Mouse (Mus musculus) liver, embryonic 12.5 days (tissue): ENCODE data around the gene Fam120a. TPM values are rescaled to one million over a fixed set of nuclear protein-coding genes. Genes with fewer than 3 reads are reported as not detected.

Experiments used
- ATAC-seq: fragments of 200-750 bp; cut with Nextera tagmentation; 2 replicates; pipeline ENCODE4 v1.8.0; 2017; ENCODE audit warnings: moderate number of reproducible peaks, mild to moderate bottlenecking, moderate library complexity
- H3K27ac ChIP-seq: fragments of 300-500 bp; sonication (generic); 2 replicates; pipeline ENCODE4 v1.5.1; 2016; ENCODE audit warnings: mild to moderate bottlenecking
- H3K27me3 ChIP-seq: fragments of 300-500 bp; sonication (generic); replicated peaks from 2 replicates; pipeline ENCODE4 v1.6.1; 2016; ENCODE audit warnings: mild to moderate bottlenecking, moderate library complexity
- H3K36me3 ChIP-seq: fragments of 300-500 bp; sonication (generic); 2 replicates; pipeline ENCODE4 v1.6.1; 2016; ENCODE audit warnings: mild to moderate bottlenecking, moderate library complexity
- H3K4me1 ChIP-seq: fragments of 300-500 bp; sonication (generic); 2 replicates; pipeline ENCODE4 v1.6.1; 2016
- H3K4me2 ChIP-seq: fragments of 300-500 bp; sonication (generic); 2 replicates; pipeline ENCODE4 v1.6.1; 2016; ENCODE audit warnings: mild to moderate bottlenecking, moderate library complexity
- H3K4me3 ChIP-seq: fragments of 300-500 bp; sonication (generic); 2 replicates; pipeline ENCODE4 v1.5.1; 2016; ENCODE audit warnings: mild to moderate bottlenecking, moderate library complexity
- H3K9ac ChIP-seq: fragments of 300-500 bp; sonication (generic); 2 replicates; pipeline ENCODE4 v1.6.1; 2016; ENCODE audit warnings: mild to moderate bottlenecking, moderate library complexity
- H3K9me3 ChIP-seq: fragments of 300-500 bp; sonication (generic); replicated peaks from 2 replicates; pipeline ENCODE4 v1.6.1; 2016; ENCODE audit warnings: mild to moderate bottlenecking, moderate library complexity
- WGBS: fragments of 180-500 bp; shearing (Covaris S2); methylation state at CpG from one replicate; pipeline ENCODE4 v1.1.7; 2016; ENCODE audit not compliant: insufficient replicate concordance; 5-methylcytosine and 5-hydroxymethylcytosine counted together
- polyA plus RNA-seq: library from polyadenylated mRNA; unstranded; fragments of >200 nt; fragmentation: Nextera tagmentation; extraction: Ambion mirVana; gene quantifications from 2 replicates; pipeline ENCODE4 v1.2.1, GENCODE M21; 2016

Fam120a gene
- polyA plus RNA-seq, 1 experiment from 2014 or later, result 19.5 TPM

DNA sequence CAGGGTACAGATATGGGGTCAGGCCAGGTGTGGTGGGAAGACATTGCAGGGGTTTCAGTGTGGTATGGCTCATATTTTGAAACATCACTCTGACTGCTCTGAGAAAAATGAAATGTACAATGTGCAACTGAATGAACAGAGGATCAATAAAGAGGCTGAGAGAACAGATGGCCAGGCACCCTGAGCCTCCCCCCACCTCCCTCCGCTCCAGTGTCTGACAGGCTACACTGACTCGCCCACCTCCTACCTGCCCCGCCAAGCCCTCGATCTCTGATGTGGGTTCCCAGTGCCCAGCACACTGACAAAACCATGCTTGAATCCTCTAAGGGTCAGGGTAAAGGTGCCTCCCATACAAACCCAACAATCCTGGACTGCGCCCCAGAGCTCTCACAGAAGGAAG is 36.6 kb downstream of the Fam120a start:
- peaks cover 93% of the 10 kb centered on the region for H3K36me3 ChIP-seq

GRCm38 (mm10) chr13:48929535-48930110 is 38.2 kb downstream of the Fam120a start:
- no peak overlapping the region for H3K27ac ChIP-seq
- H3K9me3 ChIP-seq, result no peaks in the 10 kb centered on the region
- H3K36me3 ChIP-seq, result peaks cover 91% of the 10 kb centered on the region
- no peak overlapping the region for H3K9ac ChIP-seq
- no peaks in the 10 kb centered on the region for H3K27me3 ChIP-seq
- no peak overlapping the region for H3K4me2 ChIP-seq
- ATAC-seq, result no peak
- peaks cover 23% of the 10 kb centered on the region for H3K4me1 ChIP-seq
- no peak overlapping the region for H3K4me3 ChIP-seq
- 80% methylated on average over 3 of the region's 3 CpGs for WGBS

More for the DNA sequence above, 36.6 kb downstream of the Fam120a start:
- Histone ChIP-seq H3K27me3 (no peaks in the 10 kb centered on the region), H3K9ac (no peak overlapping the region), H3K4me3 (no peak overlapping the region), H3K27ac (no peak overlapping the region), H3K4me1 (peaks cover 23% of the 10 kb centered on the region), H3K9me3 (no peaks in the 10 kb centered on the region), H3K4me2 (no peak overlapping the region)
- WGBS, result 93% methylated on average over 5 of the region's 5 CpGs
- ATAC-seq, result no peak

DNA sequence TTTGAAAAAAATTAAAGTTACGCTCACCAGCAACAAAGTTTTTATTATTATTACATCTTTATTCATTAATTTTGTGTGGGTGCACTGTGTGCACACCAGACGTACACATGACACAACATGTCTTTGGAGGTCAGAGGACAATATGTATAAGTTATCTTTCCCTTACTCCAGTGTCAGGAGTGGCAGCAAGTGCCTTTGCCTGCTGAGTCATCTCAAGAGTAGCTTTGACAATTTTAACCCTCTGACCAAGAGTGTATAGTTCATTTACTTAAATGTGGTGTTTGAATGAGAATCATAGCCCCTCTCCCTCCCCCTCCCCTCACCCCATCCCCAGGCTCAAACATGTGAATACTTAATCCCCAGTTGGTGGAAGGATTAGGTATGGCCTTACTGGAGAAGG is 40.2 kb downstream of the Fam120a start:
- 83% methylated on average over 2 of the region's 2 CpGs for WGBS
- Histone ChIP-seq H3K4me3 (no peak overlapping the region), H3K27me3 (no peaks in the 10 kb centered on the region), H3K27ac (no peak overlapping the region), H3K9ac (no peak overlapping the region), H3K4me2 (no peak overlapping the region), H3K4me1 (peaks cover 6% of the 10 kb centered on the region; the same call in 1 of the 2 replicates), H3K36me3 (peaks cover 91% of the 10 kb centered on the region), H3K9me3 (no peaks in the 10 kb centered on the region)
- ATAC-seq, result no peak

GRCm38 (mm10) chr13:48922712-48923111 is 45.1 kb downstream of the Fam120a start:
- Histone ChIP-seq H3K4me2 (no peak overlapping the region), H3K27me3 (no peaks in the 10 kb centered on the region), H3K4me3 (no peak overlapping the region), H3K27ac (no peak overlapping the region), H3K4me1 (peaks cover 16% of the 10 kb centered on the region; the same call in 1 of the 2 replicates), H3K36me3 (peaks cover 89% of the 10 kb centered on the region), H3K9ac (no peak overlapping the region), H3K9me3 (no peaks in the 10 kb centered on the region)
- WGBS, result 87% methylated on average over 2 of the region's 2 CpGs
- no peak for ATAC-seq

DNA sequence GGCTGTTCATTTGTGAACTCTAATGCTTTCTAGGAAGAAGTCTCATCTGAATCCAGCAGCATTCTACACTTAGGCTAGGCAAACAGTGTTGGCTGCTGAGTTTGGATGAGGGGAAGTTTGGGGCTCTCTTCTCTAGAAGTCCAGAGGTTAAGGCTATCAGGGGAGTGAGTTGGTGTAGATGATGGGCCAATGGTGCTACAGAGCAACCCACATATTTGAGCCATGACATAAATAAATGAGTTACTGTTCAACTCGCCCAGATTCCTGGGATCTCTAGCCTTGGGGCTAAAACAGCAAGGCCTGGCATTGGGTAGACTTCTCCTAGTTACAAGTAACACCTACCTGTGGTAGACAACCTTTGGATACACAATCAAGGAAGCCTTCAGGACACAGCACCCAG is 46.6 kb downstream of the Fam120a start:
- ATAC-seq, result no peak
- peaks cover 90% of the 10 kb centered on the region for H3K36me3 ChIP-seq

DNA sequence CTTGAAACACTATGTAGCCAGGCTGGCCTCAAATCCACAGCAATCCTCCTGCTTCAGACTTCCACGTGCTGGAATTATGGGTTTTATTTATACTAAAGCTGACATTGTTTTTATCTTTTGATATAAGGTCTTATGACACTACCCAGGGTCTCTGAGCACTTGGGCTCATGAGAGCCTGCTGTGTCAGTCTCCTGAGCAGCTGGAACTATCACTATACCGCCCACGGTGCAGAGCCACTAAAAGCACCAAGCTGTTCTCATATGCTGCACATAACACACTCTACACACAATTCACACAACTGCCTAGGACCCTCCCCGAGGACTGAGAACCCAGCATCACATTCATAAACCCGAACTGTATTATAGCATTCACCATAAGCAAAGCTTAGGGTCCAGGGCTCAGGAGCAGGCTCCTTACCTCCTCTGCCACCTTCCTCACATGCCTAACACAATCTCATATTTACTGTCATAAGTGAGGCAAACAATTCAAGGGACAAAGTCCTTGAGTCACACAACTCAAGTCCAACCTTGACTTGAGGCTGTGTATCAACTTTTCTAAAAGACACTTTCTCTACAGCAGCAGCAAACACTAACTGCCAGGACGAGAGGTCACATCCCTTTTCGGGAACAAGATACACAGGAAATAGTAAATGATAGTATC is 47.9 kb downstream of the Fam120a start:
- Histone ChIP-seq H3K4me2 (no peak overlapping the region), H3K9ac (no peak overlapping the region), H3K4me1 (peaks cover 16% of the 10 kb centered on the region; the same call in 1 of the 2 replicates), H3K27ac (no peak overlapping the region), H3K4me3 (no peak overlapping the region), H3K27me3 (no peaks in the 10 kb centered on the region), H3K36me3 (peaks cover 94% of the 10 kb centered on the region), H3K9me3 (no peaks in the 10 kb centered on the region)
- no peak for ATAC-seq
- 77% methylated on average over 7 of the region's 7 CpGs for WGBS

More for the DNA sequence above, 46.6 kb downstream of the Fam120a start:
- no peak overlapping the region for H3K9ac ChIP-seq
- no peak overlapping the region for H3K27ac ChIP-seq
- WGBS, result 83% methylated on average over 1 of the region's 1 CpGs
- no peak overlapping the region for H3K4me3 ChIP-seq
- H3K27me3 ChIP-seq, result no peaks in the 10 kb centered on the region
- H3K4me2 ChIP-seq, result no peak overlapping the region
- no peaks in the 10 kb centered on the region for H3K9me3 ChIP-seq
- H3K4me1 ChIP-seq, result peaks cover 16% of the 10 kb centered on the region; the same call in 1 of the 2 replicates

- Histone ChIP-seq H3K4me3 (no peak overlapping the region), H3K4me1 (peaks cover 16% of the 10 kb centered on the region; the same call in 1 of the 2 replicates), H3K27ac (no peak overlapping the region), H3K9me3 (no peaks in the 10 kb centered on the region), H3K4me2 (no peak overlapping the region), H3K36me3 (peaks cover 93% of the 10 kb centered on the region), H3K27me3 (no peaks in the 10 kb centered on the region), H3K9ac (no peak overlapping the region)
- 85% methylated on average over 3 of the region's 3 CpGs for WGBS
- ATAC-seq, result no peak
Observed at GRCm38 (mm10) chr13:48917113-48917599, 50.7 kb downstream of the Fam120a start.

GRCm38 (mm10) chr13:48913680-48914079 is 54.1 kb downstream of the Fam120a start:
- Histone ChIP-seq H3K27me3 (no peaks in the 10 kb centered on the region), H3K27ac (no peak overlapping the region), H3K36me3 (peaks cover 92% of the 10 kb centered on the region), H3K4me2 (no peak overlapping the region), H3K9ac (no peak overlapping the region), H3K4me3 (no peak overlapping the region), H3K9me3 (no peaks in the 10 kb centered on the region), H3K4me1 (no peaks in the 10 kb centered on the region)
- WGBS, result 95% methylated on average over 1 of the region's 1 CpGs
- no peak for ATAC-seq

- H3K4me1 ChIP-seq, result no peaks in the 10 kb centered on the region
- ATAC-seq, result no peak
- WGBS, result 81% methylated on average over 3 of the region's 3 CpGs
- H3K9ac ChIP-seq, result no peak overlapping the region
- no peaks in the 10 kb centered on the region for H3K9me3 ChIP-seq
- H3K4me3 ChIP-seq, result no peak overlapping the region
- H3K27ac ChIP-seq, result no peak overlapping the region
- peaks cover 93% of the 10 kb centered on the region for H3K36me3 ChIP-seq
- H3K4me2 ChIP-seq, result no peak overlapping the region
- H3K27me3 ChIP-seq, result no peaks in the 10 kb centered on the region
Observed at GRCm38 (mm10) chr13:48913141-48913540, 54.7 kb downstream of the Fam120a start.

DNA sequence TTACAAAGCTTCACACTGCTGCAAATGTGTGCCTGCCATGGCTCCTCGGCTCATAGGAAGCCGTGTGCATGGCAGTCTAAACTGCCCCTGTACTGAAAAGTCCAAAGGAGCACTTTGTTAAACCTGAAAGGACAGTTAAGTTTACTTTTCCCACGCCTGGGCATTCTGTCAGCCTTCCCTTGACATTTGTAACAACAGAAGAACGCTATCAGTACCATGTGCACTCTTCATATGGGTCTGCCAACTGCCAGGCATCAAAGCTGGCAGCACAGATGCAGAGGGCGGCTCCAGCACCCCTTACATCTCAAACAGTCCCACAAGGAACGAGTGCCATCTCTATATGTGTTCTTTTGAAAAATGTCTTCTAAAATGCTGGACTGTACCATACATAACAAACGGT is 56.4 kb downstream of the Fam120a start:
- Histone ChIP-seq H3K9ac (no peak overlapping the region), H3K4me1 (no peaks in the 10 kb centered on the region), H3K36me3 (peaks cover 97% of the 10 kb centered on the region)

GRCm38 (mm10) chr13:48905458-48905857 is 62.4 kb downstream of the Fam120a start:
- H3K9ac ChIP-seq, result no peak overlapping the region
- no peaks in the 10 kb centered on the region for H3K27me3 ChIP-seq
- no peak overlapping the region for H3K4me3 ChIP-seq
- 95% methylated on average over 2 of the region's 2 CpGs for WGBS
- no peaks in the 10 kb centered on the region for H3K4me1 ChIP-seq
- no peak overlapping the region for H3K27ac ChIP-seq
- no peaks in the 10 kb centered on the region for H3K9me3 ChIP-seq
- H3K36me3 ChIP-seq, result peaks cover 97% of the 10 kb centered on the region
- no peak overlapping the region for H3K4me2 ChIP-seq
- no peak for ATAC-seq

More for the DNA sequence above, 56.4 kb downstream of the Fam120a start:
- no peak for ATAC-seq
- Histone ChIP-seq H3K27me3 (no peaks in the 10 kb centered on the region), H3K9me3 (no peaks in the 10 kb centered on the region), H3K27ac (no peak overlapping the region), H3K4me2 (no peak overlapping the region), H3K4me3 (no peak overlapping the region)
- 82% methylated on average over 7 of the region's 7 CpGs for WGBS

DNA sequence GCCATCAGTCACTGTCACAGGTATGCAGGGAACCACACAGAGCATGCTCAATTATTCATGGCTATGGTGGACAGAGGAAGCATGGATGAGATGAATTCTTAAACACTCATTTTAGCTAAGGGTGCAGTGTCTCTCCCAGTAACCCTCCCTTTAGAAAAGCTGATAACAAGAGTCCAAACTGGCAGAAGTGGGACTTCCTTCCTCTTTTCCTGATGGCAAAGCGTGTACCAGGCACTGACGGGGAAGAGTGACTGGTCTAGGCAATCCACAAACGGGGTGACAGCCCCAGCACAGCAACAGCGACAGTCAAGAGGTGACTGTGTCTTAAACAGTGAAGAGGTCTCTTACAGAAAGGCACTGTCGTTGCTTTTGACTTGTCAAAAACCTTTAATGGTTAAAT is 72.4 kb downstream of the Fam120a start:
- peaks cover 97% of the 10 kb centered on the region for H3K36me3 ChIP-seq

More for the DNA sequence above, 72.4 kb downstream of the Fam120a start:
- no peak overlapping the region for H3K9ac ChIP-seq
- no peak for ATAC-seq
- H3K27me3 ChIP-seq, result no peaks in the 10 kb centered on the region
- no peak overlapping the region for H3K4me3 ChIP-seq
- H3K4me2 ChIP-seq, result no peak overlapping the region
- WGBS, result 62% methylated on average over 5 of the region's 5 CpGs
- H3K9me3 ChIP-seq, result no peaks in the 10 kb centered on the region
- H3K27ac ChIP-seq, result no peak overlapping the region
- H3K4me1 ChIP-seq, result peaks cover 8% of the 10 kb centered on the region; the same call in 1 of the 2 replicates
